Mouse (Mus musculus) thymus, postnatal 25 days (tissue): ENCODE data around the gene Acot2.
"Not testable (repeated sequence)": the region's sequence is repeated elsewhere in the genome, so short reads cannot be mapped to it uniquely, and the experiment has no call there.

ENCODE experiments used
- DNase-seq: peaks from one replicate; pipeline ENCODE4 v3.0.0; 2022

Gene Acot2

DNA sequence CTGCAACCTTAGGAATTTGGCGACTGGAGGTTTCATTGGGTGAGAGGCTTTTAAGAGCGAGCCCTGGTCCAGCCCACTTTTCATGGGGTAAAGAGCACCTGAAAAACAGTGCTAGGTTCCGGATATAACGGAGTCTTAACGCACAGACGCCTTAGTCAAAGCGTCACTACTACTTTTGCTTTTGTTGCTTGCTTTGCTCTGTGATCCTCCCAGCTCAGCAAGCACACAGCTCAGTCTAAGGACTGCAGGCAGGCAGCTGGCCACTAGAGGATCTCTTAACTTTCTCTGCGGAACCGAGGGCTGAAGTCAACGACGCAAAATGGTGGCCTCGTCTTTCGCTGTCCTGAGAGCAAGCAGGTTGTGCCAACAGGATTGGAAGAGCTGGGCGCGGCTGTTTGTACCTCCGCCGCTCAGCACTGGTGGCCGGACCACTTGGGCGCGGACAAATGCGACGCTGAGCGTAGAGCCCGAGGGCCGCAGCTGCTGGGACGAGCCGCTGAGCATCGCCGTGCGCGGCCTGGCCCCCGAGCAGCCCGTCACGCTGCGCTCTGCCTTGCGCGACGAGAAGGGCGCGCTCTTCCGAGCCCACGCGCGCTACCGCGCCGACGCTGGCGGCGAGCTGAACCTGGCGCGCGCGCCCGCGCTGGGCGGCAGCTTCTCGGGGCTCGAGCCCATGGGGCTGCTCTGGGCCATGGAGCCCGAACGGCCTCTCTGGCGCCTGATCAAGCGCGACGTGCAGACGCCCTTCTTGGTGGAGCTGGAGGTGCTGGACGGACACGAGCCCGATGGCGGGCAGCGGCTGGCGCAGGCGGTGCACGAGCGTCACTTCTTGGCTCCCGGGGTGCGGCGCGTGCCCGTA is at the start of gene Acot2:
Gene Acot2 (plus strand): TSS at position 279 of the 859 bp plus-strand sequence.
- peak; percentile 83 for DNase-seq

DNA sequence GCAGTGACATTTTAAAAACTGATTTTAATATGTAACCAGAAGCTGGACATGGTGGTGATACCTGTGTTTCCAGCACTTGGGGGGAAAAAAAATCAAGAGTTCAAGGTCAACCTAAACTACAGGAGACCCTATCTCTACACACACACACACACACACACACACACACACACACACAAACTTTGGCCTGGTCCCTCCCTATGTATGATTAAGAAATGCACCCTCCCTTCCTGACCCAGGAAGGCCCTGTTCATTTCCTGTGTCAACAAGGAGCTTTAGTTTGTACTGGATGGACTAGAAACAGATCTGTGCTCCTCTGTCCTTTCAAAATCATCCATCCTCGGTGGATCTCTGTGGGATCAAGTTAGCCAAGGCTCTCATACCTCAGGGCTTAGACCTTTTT is 49.1 kb upstream of the Acot2 start:
- not testable (repeated sequence) for DNase-seq

DNA sequence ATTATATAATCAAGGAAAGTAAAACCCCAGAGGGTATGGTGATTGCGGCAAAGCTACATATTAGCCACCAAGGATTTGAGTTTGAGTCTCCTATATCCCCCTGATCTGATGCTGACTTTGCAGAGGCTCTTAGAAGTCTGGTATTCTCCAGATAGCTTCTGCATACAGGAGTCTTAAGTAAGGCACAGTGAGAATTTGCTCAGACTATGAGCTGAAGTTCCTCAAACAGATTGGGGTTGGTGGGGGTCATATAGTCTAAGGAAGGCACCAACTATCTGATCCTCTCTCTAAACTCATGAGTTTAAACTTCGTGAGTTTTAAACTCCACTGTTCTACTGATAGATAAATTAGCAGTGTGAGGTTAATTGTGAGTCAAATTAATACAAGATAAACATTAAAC is 48.3 kb upstream of the Acot2 start:
- DNase-seq, result no peak

DNA sequence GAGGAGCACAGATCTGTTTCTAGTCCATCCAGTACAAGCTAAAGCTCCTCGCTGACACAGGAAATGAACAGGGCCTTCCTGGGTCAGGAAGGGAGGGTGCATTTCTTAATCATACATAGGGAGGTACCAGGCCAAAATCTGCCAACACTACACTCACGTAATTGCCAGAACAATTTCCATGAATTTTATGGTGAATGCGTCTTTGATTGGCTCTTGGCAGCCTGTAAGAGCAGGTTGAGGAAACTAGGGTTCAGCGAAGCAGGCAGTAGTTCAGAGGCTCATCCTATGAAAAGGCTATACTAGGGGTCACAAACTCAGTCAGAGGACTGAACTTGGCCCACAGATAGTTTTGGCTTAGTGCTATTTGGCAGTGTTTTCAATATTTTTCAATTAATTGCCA is 47.6 kb upstream of the Acot2 start:
- no peak for DNase-seq

DNA sequence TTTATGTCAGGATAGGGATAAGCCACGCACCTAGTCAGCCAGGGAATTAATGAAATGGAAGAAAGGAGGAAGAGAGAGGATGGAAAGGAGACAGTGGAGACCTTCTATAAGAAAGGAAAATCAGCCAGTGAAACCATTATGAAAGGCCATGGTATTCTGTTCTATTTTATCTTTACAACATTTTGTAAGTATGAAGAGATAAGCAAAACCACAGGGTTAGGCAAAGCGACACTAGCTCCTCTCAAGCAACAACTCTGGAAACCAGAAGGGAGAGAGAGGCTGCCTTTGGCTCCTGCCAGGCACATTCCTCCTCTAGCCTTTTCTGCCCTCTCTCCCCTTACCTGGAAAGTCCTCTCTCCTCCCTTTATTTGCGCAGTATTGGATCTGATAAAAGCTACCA is 45.7 kb upstream of the Acot2 start:
- DNase-seq, result no peak

DNA sequence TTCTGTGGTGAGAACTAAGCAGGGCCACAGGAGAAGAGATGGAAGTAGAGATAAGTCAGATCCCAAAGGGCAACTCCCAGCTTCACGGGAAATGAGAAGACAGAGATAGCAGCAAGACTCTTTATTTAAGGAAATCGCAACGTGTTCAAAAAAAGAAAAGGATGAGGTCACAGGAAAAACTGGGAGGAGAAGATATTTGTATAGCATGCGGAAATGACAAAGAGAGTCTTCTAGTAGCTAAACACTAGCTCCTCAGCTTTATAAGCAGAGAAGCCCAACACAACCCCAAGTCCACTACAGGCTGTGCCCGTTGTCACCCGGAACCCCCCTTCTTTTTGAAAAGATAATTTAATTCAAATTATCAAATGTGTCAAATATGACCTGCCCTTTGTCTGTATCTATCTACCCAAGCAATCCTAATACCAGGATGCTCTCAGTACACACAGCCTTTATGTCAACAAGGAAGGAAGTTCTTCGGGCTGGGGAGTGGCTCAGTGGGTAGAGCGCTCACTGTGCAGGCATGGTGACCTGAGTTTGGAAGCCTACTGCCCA is 40.3 kb upstream of the Acot2 start:
- no peak for DNase-seq

DNA sequence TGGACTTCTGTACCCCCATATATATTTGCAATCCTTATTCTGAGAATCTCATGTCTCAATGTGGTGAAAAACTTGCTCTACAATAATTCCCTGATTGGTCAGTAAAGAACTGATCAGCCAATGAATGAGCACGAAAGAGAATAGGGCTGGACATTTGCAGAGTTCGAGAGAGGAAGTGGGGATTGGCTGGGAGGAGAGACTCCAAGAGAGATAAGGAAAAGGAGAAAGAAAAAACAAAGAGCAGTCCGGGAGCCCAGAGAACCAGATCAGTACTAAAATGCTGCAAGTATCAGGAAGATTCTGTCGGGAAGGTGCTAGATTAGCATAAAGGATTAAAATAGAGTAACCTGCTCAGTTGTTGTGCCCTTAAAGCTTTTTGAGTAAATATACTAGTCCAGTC is 38.6 kb upstream of the Acot2 start:
- DNase-seq, result no peak

DNA sequence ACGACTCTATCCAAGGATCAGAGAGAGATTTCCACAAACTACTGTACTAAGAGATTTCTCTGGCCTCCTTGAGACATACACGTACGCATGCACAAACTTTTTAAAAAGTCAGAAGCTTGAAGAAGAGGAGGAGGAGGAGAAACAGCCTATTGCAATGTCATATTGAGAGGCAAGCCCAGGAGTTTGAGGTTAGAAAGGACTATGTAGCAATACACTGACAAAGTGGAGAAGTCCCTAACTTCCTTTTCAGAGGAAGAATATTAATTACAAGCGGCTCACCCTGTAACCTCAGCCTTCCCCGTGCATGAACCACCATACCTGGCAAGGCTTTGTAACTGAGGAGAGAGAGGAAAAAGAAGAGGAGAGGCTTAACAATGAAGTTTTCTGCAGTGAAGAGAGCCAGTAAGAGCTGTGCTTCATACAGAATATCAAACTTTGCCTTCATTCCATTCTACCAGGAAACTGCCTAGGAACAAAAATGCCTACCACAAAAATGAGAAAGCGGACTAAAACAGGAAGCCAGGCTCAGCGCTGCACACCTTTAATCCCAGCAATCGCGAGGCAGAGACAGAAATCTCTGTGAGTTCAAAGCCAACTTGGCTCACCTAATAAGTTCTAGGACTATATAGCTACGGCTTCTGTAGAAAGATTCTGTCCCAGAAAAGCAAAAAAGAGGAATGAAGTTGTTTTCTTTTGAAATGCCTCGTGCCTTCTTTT is 37.7 kb upstream of the Acot2 start:
- DNase-seq, result no peak

DNA sequence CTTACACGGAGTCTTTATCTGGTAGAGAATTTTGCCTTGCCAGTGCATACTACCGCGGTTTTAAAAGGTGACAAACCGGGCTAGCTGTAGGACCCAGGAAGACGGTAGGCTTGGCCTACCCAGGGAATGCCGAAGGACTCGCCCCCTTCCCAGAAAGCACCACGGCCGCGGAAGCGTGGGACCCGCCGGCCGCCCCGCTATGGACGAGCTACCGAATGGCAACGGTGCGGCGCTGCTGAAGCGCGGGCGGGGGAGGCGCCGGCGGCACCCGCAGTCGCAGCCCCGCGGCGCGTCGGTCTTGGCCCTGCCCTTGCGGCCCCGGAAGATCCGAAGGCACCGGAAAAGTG is 37.2 kb upstream of the Acot2 start, which contains the start of gene Riox1:
Gene Riox1 (plus strand): TSS at position 116 of the 347 bp plus-strand sequence.
- peak; percentile 83 for DNase-seq

DNA sequence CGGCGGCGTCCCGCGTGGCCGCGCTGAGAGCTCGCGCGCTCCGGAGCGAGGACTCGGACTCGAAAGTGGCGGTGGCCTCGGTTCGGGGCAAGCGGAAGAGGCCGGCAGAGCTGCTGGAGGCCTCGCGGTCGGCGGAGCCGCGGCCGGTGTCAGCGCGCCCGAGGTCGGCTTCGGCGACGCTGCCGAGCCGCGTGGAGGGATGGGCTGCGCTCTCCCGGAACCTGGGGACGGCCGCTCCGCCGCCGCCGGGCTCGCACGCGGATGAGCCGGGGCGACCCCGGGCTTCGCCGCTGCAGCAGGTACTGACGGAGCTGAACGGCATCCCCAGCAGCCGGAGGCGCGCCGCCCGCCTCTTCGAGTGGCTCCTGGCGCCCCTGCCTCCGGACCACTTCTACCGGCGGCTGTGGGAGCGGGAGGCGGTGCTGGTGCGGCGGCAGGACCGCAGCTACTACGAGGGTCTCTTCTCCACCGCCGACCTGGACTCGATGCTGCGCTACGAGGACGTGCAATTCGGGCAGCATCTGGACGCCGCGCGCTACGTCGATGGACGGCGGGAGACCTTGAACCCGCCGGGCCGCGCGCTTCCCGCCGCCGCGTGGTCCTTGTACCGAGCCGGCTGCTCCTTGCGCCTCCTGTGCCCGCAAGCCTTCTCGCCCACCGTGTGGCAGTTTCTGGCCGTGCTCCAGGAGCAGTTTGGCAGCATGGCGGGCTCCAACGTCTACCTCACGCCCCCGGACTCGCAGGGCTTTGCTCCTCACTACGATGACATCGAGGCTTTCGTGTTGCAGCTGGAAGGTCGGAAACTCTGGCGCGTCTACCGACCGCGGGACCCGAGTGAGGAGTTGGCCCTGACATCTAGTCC is 36.6 kb upstream of the Acot2 start:
- DNase-seq, result peak; percentile 36

DNA sequence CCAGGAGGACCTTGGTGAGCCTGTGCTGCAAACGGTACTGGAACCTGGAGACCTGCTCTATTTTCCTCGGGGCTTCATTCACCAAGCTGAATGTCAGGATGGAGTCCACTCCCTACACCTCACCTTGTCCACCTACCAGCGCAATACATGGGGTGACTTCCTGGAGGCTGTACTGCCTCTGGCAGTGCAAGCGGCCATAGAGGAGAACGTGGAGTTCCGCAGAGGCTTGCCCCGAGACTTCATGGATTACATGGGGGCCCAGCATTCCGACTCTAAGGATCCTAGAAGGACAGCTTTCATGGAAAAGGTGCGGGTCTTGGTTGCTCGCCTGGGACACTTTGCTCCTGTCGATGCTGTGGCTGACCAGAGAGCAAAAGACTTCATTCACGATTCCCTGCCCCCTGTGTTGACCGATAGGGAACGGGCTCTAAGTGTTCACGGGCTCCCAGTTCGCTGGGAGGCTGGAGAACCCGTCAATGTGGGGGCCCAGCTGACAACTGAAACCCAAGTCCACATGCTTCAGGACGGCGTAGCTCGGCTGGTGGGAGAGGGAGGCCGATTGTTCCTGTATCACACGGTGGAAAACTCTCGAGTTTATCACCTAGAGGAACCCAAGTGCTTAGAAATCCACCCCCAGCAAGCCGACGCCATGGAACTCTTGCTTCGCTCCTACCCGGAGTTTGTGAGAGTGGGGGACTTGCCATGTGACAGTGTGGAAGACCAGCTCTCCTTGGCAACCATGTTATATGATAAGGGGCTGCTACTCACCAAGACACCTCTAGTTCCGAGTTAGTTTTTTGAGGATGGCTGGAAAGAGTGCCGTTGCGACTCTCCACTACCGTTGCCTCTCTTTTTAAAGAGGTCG is 35.7 kb upstream of the Acot2 start:
- no peak for DNase-seq

DNA sequence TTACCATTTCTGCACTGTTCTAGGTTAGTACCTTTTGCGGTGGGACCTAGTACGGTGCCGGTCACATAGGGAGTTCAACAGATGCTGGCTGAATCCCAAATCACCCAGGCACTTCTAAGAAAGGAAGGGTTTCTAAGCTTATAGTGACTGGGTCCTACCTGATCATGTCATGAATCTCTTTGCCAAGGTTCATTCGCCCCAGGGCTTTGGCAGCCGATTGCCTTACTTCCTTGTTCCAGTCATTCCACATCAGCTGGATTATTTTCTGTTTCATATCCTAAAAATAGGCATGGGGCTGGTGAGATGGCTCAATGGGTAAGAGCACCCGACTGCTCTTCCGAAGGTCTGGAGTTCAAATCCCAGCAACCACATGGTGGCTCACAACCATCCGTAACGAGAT is 29.4 kb upstream of the Acot2 start:
- DNase-seq, result no peak

DNA sequence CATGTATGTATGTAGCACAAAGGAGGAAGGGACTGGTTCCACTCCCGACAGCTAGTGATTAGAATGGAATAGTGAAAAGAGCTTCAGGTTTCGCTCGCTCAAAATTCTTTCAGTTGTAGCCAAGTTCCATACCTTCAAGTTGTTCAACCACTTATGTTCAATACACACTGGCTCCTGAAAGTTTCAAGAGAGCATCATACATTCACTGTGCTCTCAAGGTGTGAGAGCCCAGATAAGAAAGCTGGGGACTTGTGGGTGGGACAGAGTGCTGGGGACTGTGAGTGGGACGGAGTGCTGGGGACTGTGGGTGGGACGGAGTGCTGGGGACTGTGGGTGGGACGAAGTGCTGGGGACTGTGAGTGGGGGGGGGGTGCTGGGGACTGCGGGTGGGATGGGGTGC is 22.4 kb upstream of the Acot2 start:
- DNase-seq, result no peak

DNA sequence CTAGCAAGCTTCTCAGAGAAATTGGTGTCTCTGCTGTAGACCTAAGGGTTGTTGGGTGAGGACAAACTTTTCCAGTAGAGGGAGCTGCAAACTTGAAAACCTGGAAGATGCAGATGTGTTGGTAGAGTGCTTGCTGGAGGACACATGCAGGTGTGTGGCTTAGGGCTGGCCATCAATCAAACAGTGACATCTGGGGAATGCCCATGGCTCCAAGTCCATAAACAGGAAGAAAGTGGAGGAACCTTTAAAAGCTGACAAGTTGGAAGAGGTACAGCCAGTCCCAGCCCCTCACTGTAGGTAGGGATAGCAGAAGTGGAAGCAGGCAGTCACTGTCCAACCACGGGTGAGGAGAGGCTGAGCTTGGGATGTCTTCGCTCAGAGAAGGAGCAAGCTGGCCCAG is 15.5 kb upstream of the Acot2 start:
- DNase-seq, result peak; percentile 47

DNA sequence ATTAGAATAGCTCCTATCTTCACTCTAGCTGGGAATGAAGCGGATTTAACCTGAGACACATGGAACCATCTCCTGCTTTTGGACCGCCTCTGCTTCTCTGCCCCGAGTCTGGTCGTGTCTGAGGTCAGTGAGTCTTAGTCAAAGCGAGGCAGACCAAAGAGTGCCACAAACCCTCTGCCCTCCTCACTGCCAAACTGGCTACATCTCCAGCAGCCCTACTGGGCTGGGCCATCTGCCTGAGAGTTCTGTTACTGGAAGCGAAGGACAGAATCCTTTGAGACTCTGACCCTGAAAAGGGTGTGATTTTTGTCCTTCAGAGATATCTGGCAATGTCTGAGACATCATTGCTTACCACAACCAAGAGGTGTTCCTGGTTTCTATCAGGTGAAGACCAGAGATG is 8.8 kb upstream of the Acot2 start:
- no peak for DNase-seq

DNA sequence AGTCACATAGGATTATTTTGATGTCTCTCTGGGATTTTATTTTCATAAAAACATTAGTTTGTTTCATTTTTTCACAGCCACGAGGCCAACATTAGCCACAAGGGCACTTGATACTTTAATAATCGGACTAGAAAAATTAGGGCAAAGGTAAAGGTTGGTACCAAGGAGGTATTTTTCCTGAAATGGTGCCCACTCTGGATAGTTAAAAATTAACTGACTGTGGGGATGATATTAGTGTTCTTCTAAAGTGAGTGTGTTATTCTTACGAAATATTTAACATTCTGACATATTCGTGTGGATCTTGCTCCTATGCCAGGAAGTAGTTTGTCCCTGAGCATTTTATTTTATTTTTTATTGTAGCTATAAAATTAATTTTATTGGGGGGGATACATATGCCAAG is 6.0 kb upstream of the Acot2 start:
- no peak for DNase-seq

DNA sequence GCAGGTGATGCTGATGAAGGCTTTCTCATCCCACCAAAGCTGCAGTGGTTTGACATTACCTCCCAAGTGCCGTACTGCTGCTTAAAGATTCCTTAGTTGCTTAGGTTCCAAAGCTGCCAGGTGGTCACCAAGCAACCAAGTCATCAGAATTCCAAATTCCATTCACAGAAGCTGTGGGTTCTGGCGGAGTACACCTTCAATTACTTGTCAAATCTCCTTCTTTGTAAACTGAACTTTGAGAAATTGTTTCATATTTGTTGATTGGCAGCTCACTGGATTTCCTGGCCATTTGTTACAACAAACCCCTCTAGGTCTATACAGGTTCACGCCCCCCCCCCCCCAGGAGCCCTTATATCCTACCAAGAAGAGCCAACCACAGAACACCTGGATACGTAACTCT is 2.9 kb upstream of the Acot2 start, which contains the start of gene Heatr4:
Gene Heatr4 (minus strand): TSS at position 101 of the 400 bp plus-strand sequence.
- DNase-seq, result no peak

DNA sequence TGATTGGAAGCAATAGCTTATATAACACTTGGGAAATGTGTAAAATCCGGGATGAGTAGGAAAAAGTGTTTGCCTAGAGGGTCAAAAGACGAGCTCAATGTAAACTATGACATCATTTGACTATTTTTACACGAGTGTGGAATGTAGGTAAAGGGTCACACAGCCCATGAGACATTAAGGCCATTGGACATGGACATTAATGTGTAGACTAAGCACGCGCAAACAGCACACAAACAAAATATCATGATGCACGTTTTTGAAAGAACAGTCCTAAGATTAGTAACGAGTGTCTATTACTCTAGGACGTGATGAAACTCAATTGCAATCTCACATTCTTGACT is 449 bp upstream of the Acot2 start:
- no peak for DNase-seq

DNA sequence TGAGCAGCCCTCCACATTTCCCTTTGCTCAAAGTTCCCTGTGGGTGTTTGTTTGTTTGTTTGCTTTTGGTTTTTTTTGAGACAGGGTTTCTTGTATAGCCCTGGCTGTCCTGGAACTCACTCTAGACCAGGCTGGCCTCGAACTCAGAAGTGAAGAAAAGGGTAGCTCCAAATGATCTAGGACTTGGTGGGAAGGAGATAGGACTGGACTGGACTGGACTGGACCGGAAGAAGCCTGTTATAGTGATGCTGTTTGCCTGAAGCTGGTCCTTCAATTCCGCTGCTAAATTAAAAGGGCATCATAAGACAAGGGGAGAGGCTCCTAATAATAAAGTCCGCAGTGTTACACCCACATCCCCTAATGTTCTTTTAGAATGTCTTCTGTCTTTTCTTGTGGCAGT is 822 bp downstream of the Acot2 start:
- no peak for DNase-seq

DNA sequence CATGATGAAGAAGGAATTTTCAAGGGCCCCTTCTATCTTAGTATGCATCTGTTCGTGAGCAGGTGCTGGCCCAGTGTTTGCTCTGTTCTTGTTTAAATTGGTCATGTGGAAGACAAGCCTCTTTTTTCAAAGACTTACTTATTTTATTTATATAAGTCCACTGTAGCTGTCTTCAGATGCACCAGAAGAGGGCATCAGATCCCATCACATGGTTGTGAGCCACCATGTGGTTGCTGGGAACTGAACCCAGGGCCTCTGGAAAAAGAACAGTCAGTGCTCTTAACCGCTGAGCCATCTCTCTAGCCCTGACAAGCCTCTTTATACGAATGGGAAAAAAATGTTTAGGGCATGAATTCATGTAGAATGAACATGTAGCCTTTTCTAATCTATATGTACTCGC is 1.7 kb downstream of the Acot2 start:
- no peak for DNase-seq

DNA sequence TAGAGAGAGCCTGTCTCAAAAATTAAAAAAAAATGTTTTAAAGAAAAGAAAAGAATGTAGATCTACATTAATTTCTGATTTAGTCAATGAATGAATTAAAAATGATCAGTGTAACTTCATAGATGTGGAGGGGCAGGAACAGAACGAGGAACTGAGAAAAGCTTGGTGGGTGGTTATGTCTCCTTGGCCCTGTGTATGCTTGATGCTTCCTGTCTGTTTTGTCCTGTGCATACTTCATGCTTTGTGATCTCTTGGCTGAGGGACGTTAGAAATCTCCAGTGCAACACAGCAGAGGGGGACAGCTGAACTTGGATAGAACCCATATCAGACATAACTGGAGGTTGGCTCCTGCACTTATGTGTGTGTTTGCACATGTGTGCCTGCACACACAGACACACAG is 9.6 kb downstream of the Acot2 start:
- DNase-seq, result no peak
